Mouse (Mus musculus): ENCODE measurements around the gene Cuedc1. TPM values are rescaled to one million over a fixed set of nuclear protein-coding genes. Genes with fewer than 3 reads are reported as not detected.

The Cuedc1 gene
- total RNA-seq, 2 experiments from 2014 or later: 23.9 to 31.7 TPM

DNA sequence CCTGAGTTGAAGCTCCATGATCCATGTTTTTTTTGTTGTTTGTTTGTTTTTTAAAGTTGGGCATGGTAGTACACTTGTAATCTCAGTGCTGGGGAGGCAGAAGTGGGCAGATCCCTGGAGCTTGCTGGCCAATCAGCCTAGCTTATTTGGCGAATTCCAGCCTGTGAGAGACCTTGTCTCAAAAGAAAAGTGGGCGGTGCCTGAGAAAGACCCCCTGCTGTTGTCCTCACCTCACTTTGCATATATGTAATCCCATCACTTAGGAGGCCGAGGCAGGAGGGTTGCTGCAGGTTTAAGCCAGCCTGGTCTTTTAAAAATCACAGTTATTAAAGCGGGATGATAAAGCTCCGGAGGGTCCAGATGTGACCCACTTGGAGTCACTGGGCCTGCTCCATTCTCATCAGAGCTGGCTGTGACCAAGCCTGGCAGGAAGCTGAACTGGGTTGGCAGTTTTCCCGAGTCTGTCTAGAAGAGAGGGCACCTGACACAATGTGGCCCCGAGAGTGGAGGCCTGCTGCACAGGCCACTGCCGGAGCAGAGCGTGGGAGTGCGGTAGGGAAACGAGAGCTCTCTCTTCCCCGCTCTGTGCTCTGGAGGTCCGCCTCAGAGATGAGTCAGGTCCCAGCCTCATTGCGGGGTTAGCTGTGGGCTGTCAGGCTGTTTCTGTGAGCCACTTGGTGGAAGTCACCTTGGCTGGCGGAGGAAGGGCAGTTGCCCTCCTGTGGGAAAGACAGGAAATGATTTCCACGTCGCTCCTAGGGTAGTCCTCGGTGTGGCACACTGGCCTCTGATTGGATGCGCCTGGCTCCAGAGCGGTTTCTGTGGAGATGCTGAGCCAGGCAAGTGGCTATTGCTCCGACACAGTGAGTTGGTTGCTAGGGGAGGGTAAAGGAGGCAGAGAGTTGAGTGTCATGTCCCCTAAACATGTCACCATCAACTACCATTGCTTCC is 117.3 kb downstream of the Cuedc1 start:
- intact Hi-C loops (cut with DNase I): loop anchor here (10.0 kb wide), 1 partner anchor 510 kb away; no protein-coding TSS in a partner anchor
- DNase-seq (ENCODE audit: low spot score in 2 of 2): peak; percentile 47 to 56

DNA sequence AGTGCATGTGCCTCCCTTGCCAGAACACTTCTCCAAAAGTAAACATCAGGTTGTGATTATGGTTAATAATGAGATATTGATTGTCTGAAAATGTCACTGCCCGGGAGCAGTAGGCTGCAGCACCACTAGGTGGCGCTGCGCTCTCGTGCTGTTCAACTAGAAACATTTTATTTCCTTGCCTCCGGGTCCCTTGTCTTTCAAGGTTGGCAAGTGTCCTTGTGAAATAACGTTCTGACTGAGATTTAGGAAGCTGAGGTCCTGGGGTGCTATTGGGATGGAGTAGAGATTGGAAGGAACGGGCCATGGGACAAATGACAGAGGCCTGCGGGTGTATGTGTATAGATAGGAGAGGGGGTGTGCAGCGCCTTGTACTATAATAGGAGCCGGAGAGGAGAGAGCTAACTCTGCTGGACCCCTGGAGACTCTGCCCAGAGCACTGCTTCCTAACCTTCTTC is 118.4 kb downstream of the Cuedc1 start:
- peak; percentile 61 to 64 for DNase-seq (ENCODE audit: low spot score in 2 of 2)
- intact Hi-C loops (cut with DNase I): loop anchor here (2.0 to 10.0 kb wide), 2 partner anchors 509 to 607 kb away; no protein-coding TSS in a partner anchor

DNA sequence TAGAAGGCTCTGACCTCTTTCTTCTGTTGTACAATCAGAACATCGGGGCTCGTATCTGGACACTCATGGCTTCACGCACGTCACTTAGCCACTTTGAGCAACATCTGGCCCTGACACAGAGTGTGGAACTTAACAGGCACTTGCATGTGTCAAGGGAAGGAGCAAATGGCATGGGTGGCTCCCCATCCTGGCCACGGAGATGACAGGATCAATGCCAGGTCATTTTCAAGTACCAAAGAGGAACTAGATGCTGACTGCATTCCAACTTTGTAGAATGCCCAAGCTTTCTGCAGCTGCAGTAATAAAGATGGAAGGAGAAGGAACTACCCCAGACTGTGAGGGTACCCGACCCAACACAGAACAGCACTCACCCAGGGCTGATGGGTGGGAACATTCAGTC is 120.3 kb downstream of the Cuedc1 start:
- intact Hi-C loops (cut with DNase I): loop anchor here (10.0 kb wide), 1 partner anchor 507 kb away; no protein-coding TSS in a partner anchor
- no peak for DNase-seq (ENCODE audit: low spot score in 2 of 2)

DNA sequence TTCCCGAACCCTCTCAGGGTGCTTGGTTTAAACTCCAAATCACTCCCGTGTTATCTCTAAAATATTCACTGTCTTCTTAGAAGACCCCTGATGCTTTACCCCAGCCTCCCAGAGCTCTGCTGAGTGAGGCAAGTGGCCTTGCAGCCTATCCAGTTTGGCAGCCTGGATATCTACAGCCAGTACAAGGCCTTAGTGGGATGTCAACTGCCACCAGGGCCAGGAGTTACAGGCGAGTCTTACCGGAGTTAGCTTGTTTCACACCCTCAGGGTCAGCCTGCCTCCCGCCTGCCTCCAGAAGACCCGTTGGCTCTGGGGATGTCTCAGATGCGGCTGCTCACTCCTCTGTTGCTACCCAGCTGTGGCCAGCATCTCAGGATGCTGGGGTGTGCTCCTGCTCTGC is 120.7 kb downstream of the Cuedc1 start:
- intact Hi-C loops (cut with DNase I): loop anchor here (10.0 kb wide), 1 partner anchor 506 kb away; no protein-coding TSS in a partner anchor
- no peak for DNase-seq (ENCODE audit: low spot score in 2 of 2)

DNA sequence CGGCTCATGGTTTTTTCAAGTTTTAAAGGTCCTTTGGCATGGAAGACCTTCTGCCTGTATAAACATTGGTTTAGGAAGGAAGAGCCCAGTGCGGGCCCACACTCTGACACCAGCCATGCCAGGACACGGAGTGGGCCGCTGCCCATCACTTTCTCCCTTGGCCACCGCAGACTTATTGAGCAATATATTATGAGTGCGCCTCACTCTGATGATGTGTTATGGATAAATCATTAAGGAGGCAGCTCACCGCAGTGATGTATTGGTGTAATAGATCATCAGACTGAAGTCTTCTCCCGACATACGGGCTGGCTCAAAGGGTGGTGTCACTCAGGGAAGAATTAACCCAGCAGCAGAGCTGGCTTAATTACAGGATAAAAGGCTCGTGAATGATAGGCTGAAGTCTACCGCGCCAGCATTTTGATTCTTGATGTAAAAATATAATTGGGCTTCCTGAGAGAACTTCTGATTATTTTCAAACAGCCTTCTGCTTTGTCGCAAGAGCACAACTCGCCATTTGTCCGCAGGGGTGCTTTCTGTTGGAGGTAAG is 124.1 kb downstream of the Cuedc1 start:
- intact Hi-C loops (cut with DNase I): no loop called here

DNA sequence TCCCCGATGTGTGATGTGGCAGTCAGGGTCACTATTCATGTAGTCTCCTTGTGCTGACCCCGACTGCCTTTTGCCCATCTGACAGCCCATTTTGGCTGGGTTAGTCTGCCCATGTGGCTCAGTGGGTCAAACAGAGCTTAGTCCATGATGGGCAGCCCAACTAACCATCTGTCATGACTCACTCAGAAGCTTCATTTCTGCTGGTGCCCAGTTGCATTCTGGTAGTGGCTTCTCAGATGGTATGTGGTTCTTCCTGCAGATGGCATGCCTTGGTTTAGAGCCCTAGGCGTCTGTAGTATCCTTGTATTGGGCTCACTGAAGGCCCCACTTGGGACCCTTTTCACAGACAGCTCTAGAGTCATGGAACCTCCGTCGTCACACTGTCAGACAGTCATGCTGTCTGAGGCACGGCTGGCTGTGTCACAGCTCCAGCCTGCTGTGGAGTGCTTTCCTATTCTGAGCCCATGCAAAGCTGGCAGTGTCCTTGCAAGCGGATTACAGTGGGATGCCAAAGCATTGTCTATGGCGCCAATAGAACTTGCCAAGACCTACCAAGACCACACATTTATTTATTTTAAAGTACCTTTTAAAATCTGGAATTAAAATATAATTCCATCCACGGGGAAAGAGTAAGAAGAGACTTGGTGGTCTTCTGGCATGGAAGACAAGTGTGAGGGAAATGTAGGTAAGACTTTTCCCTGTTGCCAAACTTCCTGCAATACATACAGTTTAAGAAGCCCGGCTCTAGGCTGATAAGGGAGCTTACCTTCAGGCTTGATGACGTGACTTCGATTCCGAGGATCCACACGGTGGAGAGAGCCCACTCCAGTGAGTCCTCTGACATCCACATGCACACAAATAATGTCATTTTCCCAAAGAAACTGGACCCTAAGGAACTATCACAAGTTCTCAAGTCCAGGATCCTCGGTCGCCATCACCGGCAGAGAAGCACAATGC is 129.4 kb downstream of the Cuedc1 start:
- intact Hi-C loops (cut with DNase I): no loop called here
- DNase-seq (ENCODE audit: low spot score in 2 of 2): no peak

More for the DNA sequence above, 124.1 kb downstream of the Cuedc1 start:
- no peak for DNase-seq (ENCODE audit: low spot score in 2 of 2)

DNA sequence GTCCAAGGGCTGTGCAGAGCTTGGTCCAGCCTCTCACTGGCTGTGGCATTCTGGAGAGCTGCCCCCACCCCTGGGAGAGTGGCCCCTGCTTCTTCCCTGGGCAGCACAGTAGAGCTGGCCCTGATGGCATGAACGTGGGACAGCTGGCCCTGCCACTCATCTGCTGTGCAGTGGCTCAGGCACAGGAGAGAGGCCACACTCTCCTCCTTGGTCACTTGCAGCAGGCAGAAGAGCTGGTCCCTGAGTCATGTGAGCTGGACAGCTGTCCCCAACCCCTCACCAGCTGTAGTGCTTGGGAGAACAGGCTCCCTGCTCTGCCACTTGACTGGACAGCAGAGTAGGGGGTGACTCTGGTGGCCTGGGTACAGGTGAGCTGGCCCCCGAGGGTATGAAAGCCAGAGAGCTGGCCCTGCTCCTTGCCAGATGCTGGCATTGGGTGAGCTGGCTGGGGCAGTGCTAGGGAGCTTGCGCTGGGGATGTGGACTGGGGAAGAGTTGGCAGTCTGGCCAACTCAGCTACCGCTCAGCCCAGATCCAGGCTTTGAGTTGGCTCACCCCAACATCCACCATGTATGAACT is 133.4 kb downstream of the Cuedc1 start:
- no peak for DNase-seq (ENCODE audit: low spot score in 2 of 2)
- intact Hi-C loops (cut with DNase I): no loop called here

DNA sequence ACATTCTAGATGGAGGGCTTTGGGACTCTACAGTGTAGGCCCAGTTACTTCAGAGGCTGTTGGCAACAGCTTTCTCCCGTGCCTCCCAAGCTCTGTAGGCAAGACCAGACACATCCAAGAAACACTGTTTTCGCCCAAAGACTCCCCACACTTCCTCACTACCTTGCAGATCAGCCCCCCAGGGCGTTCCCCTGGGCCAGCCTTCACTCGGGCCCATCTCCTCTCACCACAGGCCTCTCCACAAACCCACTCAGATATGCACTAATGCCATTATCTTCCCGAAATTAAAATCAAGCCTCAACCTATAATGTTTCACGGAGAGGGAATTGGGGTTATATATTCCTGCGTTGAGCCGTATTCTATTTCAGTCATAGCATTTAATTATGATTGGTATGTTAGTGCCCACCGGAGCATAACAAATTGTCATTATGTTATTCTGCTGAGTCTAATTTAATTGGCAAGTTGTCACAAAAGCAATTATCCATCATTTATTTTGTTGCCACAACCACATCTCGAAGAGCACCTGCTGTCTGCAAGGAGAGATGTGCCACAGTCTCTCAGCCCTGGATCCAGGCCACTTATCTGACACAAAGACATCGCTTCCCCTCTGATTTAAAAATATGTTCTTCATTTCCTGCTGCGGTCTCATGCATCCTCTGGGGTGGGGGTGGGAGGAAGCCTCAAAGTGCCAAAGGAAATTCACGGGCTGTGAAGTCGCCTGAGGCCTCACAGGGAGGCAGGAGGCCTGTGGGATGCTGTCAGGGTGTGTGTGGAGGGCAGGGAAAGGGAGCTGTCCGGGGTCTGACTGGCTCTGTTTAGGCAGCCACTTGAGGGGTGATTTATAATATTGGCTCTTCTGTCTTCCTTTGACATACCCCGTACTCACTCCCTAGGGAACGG is 135.9 kb downstream of the Cuedc1 start:
- DNase-seq (ENCODE audit: low spot score in 2 of 2): no peak
- intact Hi-C loops (cut with DNase I): no loop called here

DNA sequence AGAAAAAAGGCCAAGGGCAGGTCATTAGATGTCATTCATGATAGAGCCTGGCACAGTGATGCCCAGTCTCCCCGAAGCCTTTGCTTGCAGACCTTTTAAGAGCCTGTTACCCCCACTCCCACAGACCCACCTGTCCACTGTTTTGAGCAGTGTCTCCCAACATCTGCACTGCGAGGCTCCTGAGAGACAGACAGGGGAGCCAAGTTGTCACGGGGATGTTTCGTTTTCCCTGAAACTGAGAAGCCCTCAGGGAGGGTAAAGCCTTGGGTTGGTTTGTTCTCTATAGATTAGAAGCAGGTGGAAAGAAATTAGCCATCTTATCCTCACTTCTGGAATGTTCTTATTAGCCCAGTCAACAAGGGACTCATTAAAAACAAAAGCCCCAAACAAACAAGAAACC is 136.9 kb downstream of the Cuedc1 start:
- intact Hi-C loops (cut with DNase I): no loop called here

DNA sequence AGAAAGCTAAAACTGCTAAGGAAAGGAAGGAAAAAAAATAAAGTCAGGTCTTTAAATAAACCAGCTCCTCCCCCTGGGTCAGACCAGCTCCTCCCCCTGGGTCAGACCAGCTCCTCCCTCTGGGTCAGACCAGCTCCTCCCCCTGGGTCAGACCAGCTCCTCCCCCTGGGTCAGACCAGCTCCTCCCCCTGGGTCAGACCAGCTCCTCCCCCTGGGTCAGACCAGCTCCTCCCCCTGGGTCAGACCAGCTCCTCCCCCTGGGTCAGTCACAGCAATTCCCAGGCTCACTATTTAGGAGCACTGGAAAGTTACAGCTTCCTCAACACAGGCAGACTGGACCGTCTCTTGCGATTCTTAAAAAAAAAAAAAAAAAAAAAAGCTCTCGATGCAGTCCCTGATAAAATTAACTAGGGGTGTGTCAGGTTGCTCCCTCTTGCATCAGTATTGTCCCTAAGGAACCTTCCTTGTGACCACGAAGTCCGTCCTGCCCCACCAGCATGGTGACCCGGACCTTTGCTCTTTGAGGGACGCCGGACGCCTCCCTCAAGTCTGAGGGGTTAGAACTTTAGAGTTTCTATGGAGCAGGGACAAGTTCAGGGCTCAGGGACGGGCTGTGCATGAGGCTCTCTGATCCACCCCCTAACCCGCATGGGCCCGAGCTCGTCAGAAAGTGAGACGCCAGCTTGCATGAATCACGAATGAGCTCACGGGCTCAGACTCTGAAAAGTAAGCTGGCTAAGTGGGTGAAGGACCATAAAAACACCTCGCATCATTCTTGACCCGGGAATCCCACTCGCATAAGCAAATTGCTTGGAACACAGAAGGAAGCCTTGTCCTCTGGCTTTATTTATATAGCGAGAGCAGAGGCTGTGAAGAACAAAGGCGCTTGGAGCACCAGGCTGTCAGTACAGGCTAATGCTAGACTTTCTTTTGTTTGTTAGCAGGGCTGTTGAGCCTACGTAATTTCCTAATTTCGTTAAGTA is 137.7 kb downstream of the Cuedc1 start:
- intact Hi-C loops (cut with DNase I): no loop called here
- peak in 1 of 2 experiments; percentile 25 for DNase-seq (ENCODE audit: low spot score in 2 of 2)

More for the DNA sequence above, 136.9 kb downstream of the Cuedc1 start:
- DNase-seq (ENCODE audit: low spot score in 2 of 2): no peak

DNA sequence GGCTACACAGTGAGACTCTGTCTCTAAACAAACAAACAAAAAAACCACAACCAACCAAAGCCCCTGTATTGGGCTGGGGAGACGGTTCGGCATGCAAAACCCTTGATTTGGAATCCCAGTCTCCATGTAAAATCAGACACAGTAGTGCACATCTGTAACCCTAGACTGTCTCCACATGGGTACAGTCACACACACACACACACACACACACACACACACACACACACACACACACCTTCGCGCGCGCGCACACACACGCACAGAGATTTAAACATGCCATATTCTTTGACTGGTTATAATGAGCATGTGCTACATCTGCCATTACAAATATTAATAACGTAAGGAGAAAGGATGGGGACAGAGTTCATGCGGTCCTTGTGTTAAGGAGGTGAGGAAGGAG is 142.4 kb downstream of the Cuedc1 start:
- DNase-seq (ENCODE audit: low spot score in 2 of 2): no peak
- intact Hi-C loops (cut with DNase I): no loop called here

DNA sequence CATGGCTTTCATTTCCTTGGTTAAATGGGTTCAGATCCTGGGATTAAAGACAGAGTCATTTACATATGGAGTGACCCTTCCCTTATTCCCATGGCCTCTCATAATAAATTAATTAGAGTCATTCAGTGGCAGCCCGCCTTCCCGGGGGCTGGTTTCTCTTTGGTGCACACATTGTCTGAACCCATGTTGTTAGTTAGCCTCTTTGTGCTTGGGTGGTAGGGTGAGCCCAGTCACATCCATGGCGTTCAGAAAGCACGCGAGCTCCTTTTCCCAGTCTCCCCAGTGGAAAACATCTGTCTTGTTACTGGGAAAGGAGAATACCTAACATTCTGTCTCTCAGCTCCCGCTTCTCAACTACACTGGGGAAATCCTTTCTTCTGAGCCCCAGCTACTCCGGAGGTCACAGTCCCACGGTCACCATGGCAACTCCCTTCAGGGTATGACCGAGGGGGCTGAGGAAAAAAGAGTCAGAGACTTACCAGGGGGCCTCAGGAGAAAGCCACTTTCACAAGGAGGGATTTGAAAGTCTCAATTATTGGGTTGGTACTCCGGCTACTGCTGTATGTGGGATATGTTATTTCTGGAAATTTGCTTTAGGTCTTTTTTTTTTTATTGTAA is 143.0 kb downstream of the Cuedc1 start:
- intact Hi-C loops (cut with DNase I): no loop called here
- no peak for DNase-seq (ENCODE audit: low spot score in 2 of 2)

DNA sequence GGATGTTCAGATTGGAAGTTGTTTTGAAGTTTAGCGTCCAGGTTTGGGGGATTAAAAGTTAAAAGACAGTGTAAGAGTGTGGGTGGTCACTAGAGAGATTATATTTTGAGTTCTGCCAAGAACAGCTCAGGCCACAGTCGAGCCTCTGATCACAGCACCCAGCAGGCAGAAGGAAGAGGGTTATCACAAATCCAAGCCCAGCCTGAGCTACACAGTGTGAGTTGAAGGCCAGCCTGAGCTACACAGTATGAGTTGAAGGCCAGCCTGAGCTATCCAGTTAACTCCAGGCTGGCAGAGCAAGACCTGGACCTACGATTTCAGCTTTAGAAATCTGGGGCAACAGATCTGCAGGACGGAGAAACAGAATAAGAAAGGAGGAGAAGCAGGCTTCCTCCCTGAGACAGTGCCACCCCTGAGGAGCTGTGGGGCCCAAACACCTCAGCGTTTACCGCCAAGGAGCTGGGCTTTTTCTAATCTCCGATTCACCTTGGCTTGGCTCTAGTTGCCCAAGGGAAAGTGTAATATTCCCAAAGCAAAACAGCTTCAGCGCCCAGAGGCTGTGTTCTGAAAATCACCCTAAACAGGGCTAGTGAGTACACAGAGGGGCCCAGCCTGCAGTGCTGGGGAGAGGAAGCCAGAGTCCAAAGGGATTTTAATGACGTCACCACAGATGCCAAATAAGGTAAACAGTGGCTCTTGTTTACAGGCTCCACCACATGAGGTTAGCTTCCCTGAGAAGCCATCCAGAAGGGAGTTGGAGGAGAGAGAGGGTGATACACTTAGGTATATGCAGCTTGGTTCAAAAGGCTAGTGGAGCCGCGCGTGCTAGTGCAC is 143.8 kb downstream of the Cuedc1 start:
- no peak for DNase-seq (ENCODE audit: low spot score in 2 of 2)
- intact Hi-C loops (cut with DNase I): no loop called here

Measured in left cerebral cortex, postnatal 36 days (tissue).